Mouse (Mus musculus) myocyte (in vitro differentiated cells): ENCODE data around the gene Nsa2. TPM values are rescaled to one million over a fixed set of nuclear protein-coding genes. Genes with fewer than 3 reads are reported as not detected.

Source experiments
- H3K27me3 ChIP-seq: one replicate; pipeline ENCODE4 v1.6.1; 2011; ENCODE audit not compliant: control insufficient read depth, insufficient read depth, insufficient read length
- H3K36me3 ChIP-seq: one replicate; pipeline ENCODE4 v1.6.1; 2011; ENCODE audit not compliant: control insufficient read depth, insufficient read depth
- H3K4me2 ChIP-seq: one replicate; pipeline ENCODE4 v1.6.1; 2011; ENCODE audit warnings: low read depth, control low read depth
- H3K4me3 ChIP-seq: one replicate; pipeline ENCODE4 v1.5.1; 2011; ENCODE audit warnings: mild to moderate bottlenecking, control low read depth, moderate library complexity
- H3K79me2 ChIP-seq: one replicate; pipeline ENCODE4 v1.6.1; 2011; ENCODE audit not compliant: control insufficient read depth, insufficient read depth
- H3ac ChIP-seq: one replicate; pipeline ENCODE4 v1.6.1; 2011; ENCODE audit not compliant: control insufficient read depth, insufficient read length
- CEBPB ChIP-seq: IDR thresholded peaks from 2 replicates; pipeline ENCODE4 v1.6.1; 2011; ENCODE audit warnings: mild to moderate bottlenecking, moderate library complexity; ENCODE audit not compliant: poor library complexity, insufficient read depth, severe bottlenecking
- E2F4 ChIP-seq: IDR thresholded peaks from one replicate; pipeline ENCODE4 v1.6.1; 2011; ENCODE audit warnings: mild to moderate bottlenecking, control low read depth, moderate library complexity; ENCODE audit not compliant: insufficient read depth
- MAX ChIP-seq: IDR thresholded peaks from one replicate; pipeline ENCODE4 v1.6.1; 2011; ENCODE audit warnings: low read depth, mild to moderate bottlenecking, control low read depth
- MYOD1 ChIP-seq, 3 experiments: IDR thresholded peaks; one replicate each; pipeline ENCODE4 v1.6.1; 2011; ENCODE audit warnings: control low read depth in 2 of 3, low read depth in 2 of 3, mild to moderate bottlenecking in 2 of 3, moderate library complexity in 1 of 3; ENCODE audit not compliant: insufficient read length in 2 of 3, control insufficient read depth in 1 of 3
- MYOG ChIP-seq, 3 experiments: IDR thresholded peaks; one replicate each; pipeline ENCODE4 v1.6.1; 2011; ENCODE audit warnings: control low read depth in 2 of 3, low read depth in 2 of 3, mild to moderate bottlenecking in 2 of 3; ENCODE audit not compliant: insufficient read length in 2 of 3, control insufficient read depth in 1 of 3, insufficient read depth in 1 of 3
- POLR2A ChIP-seq: IDR thresholded peaks from one replicate; pipeline ENCODE4 v1.6.1; 2011; ENCODE audit warnings: low read depth, mild to moderate bottlenecking, control low read depth, moderate library complexity; ENCODE audit not compliant: insufficient read length
- POLR2AphosphoS2 ChIP-seq: IDR thresholded peaks from one replicate; pipeline ENCODE4 v1.6.1; 2011; ENCODE audit warnings: low read depth, control low read depth; ENCODE audit not compliant: insufficient read length
- REST ChIP-seq: IDR thresholded peaks from one replicate; pipeline ENCODE4 v1.6.1; 2011; ENCODE audit warnings: mild to moderate bottlenecking, control low read depth, moderate library complexity; ENCODE audit not compliant: insufficient read depth, insufficient read length
- SRF ChIP-seq: IDR thresholded peaks from one replicate; pipeline ENCODE4 v1.6.1; 2011; ENCODE audit warnings: low read depth; ENCODE audit not compliant: control insufficient read depth, insufficient read length
- TCF12 ChIP-seq: IDR thresholded peaks from one replicate; pipeline ENCODE4 v1.6.1; 2011; ENCODE audit warnings: mild to moderate bottlenecking, control low read depth; ENCODE audit not compliant: poor library complexity, insufficient read depth, severe bottlenecking
- TCF3 ChIP-seq: IDR thresholded peaks from one replicate; pipeline ENCODE4 v1.6.1; 2011; ENCODE audit warnings: low read depth, control low read depth; ENCODE audit not compliant: insufficient read length
- USF1 ChIP-seq: IDR thresholded peaks from one replicate; pipeline ENCODE4 v1.6.1; 2011; ENCODE audit warnings: low read depth, mild to moderate bottlenecking, control low read depth, moderate library complexity
- polyA plus RNA-seq: library from polyadenylated mRNA; unstranded; fragments of >200 nt; fragmentation: generic; extraction: Trizol; gene quantifications from one replicate; pipeline ENCODE4 v1.2.1, GENCODE M21; 2012; ENCODE audit warnings: missing spikeins

Gene Nsa2
- polyA plus RNA-seq, 1 experiment = 114 TPM

GRCm38 (mm10) chr13:97088183-97088582 is 49.6 kb downstream of the Nsa2 start:
- Histone ChIP-seq H3K4me3 (no peak overlapping the region), H3K27me3 (peaks cover 5% of the 10 kb centered on the region), H3K79me2 (no peaks in the 10 kb centered on the region), H3K36me3 (no peaks in the 10 kb centered on the region), H3ac (no peak overlapping the region), H3K4me2 (no peak overlapping the region)
- TF ChIP-seq REST = no peak
- no peak for TF ChIP-seq MYOG (IDR thresholded peaks at IDR 0.05; ENCODE audit: control insufficient read depth in 1 of 3, insufficient read depth in 1 of 3, insufficient read length in 2 of 3, low read depth in 2 of 3)
- TF ChIP-seq MYOD1 (IDR thresholded peaks at IDR 0.05; ENCODE audit: control insufficient read depth in 1 of 3, insufficient read length in 2 of 3, low read depth in 2 of 3) = no peak
- TF ChIP-seq MAX = no peak
- no peak for TF ChIP-seq TCF3
- TF ChIP-seq TCF12 = no peak
- no peak for TF ChIP-seq SRF
- TF ChIP-seq POLR2AphosphoS2 = no peak
- no peak for TF ChIP-seq CEBPB
- no peak for TF ChIP-seq POLR2A
- TF ChIP-seq USF1 = no peak
- no peak for TF ChIP-seq E2F4

- Histone ChIP-seq H3K4me3 (no peak overlapping the region), H3K36me3 (no peaks in the 10 kb centered on the region), H3ac (no peak overlapping the region), H3K79me2 (no peaks in the 10 kb centered on the region), H3K4me2 (no peak overlapping the region), H3K27me3 (no peaks in the 10 kb centered on the region)
- TF ChIP-seq E2F4 (no peak), TCF3 (no peak)
These were observed 50.3 kb downstream of the Nsa2 start for GRCm38 (mm10) chr13:97087421-97087820.

GRCm38 (mm10) chr13:97086316-97086715 is 51.4 kb downstream of the Nsa2 start:
- Histone ChIP-seq H3K27me3 (no peaks in the 10 kb centered on the region), H3K36me3 (no peaks in the 10 kb centered on the region), H3ac (no peak overlapping the region), H3K4me3 (no peak overlapping the region), H3K4me2 (no peak overlapping the region), H3K79me2 (no peaks in the 10 kb centered on the region)
- TF ChIP-seq TCF12 (no peak), SRF (no peak), TCF3 (no peak), MYOD1 (IDR thresholded peaks at IDR 0.05; ENCODE audit: control insufficient read depth in 1 of 3, insufficient read length in 2 of 3, low read depth in 2 of 3) (no peak), POLR2AphosphoS2 (no peak), E2F4 (no peak), MYOG (IDR thresholded peaks at IDR 0.05; ENCODE audit: control insufficient read depth in 1 of 3, insufficient read depth in 1 of 3, insufficient read length in 2 of 3, low read depth in 2 of 3) (no peak), POLR2A (no peak), USF1 (no peak), CEBPB (no peak), REST (no peak), MAX (no peak)

GRCm38 (mm10) chr13:97082432-97082831 is 55.3 kb downstream of the Nsa2 start:
- Histone ChIP-seq H3K4me2 (no peak overlapping the region), H3ac (no peak overlapping the region), H3K79me2 (no peaks in the 10 kb centered on the region), H3K4me3 (no peak overlapping the region), H3K27me3 (no peaks in the 10 kb centered on the region), H3K36me3 (no peaks in the 10 kb centered on the region)
- TF ChIP-seq CEBPB (no peak), MYOD1 (IDR thresholded peaks at IDR 0.05; ENCODE audit: control insufficient read depth in 1 of 3, insufficient read length in 2 of 3, low read depth in 2 of 3) (no peak)

- H3K79me2 ChIP-seq = no peaks in the 10 kb centered on the region
- no peak overlapping the region for H3K4me2 ChIP-seq
- no peaks in the 10 kb centered on the region for H3K27me3 ChIP-seq
- TF ChIP-seq CEBPB (no peak), MYOD1 (IDR thresholded peaks at IDR 0.05; ENCODE audit: control insufficient read depth in 1 of 3, insufficient read length in 2 of 3, low read depth in 2 of 3) (no peak), E2F4 (no peak), REST (no peak)
- no peaks in the 10 kb centered on the region for H3K36me3 ChIP-seq
- no peak overlapping the region for H3K4me3 ChIP-seq
- H3ac ChIP-seq = no peak overlapping the region
These were observed 57.1 kb downstream of the Nsa2 start for GRCm38 (mm10) chr13:97080615-97081014.

- no peak overlapping the region for H3ac ChIP-seq
- TF ChIP-seq POLR2A = no peak
- no peak for TF ChIP-seq POLR2AphosphoS2
- no peak for TF ChIP-seq USF1
- TF ChIP-seq SRF = no peak
- TF ChIP-seq MYOD1 (IDR thresholded peaks at IDR 0.05; ENCODE audit: control insufficient read depth in 1 of 3, insufficient read length in 2 of 3, low read depth in 2 of 3) = no peak
- no peak for TF ChIP-seq E2F4
- no peak for TF ChIP-seq TCF3
- no peaks in the 10 kb centered on the region for H3K36me3 ChIP-seq
- no peaks in the 10 kb centered on the region for H3K27me3 ChIP-seq
- H3K79me2 ChIP-seq = no peaks in the 10 kb centered on the region
- no peak overlapping the region for H3K4me2 ChIP-seq
- H3K4me3 ChIP-seq = no peak overlapping the region
These were observed 57.5 kb downstream of the Nsa2 start for GRCm38 (mm10) chr13:97080201-97080600.

Other genes with a start within 250 kb of the Nsa2 start
- gene Gcnt4, start 213.2 kb downstream of the Nsa2 start, polyA plus RNA-seq = 3.1 TPM
- gene 1700029F12Rik, start 103.6 kb downstream of the Nsa2 start, polyA plus RNA-seq = not detected
- gene Fam169a, start 70.7 kb downstream of the Nsa2 start, polyA plus RNA-seq = 0.08 TPM
- gene Gm6169, start 38.7 kb downstream of the Nsa2 start, polyA plus RNA-seq = 6.3 TPM
- gene Gfm2, start within 50 bp of the Nsa2 start, polyA plus RNA-seq = 20.9 TPM
- gene Hexb, start 60.4 kb upstream of the Nsa2 start, polyA plus RNA-seq = 30.9 TPM
- gene Enc1, start 103.2 kb upstream of the Nsa2 start, polyA plus RNA-seq = 21.1 TPM